Mouse (Mus musculus): ENCODE data around the gene Atf6b.

The Atf6b gene

GRCm38 (mm10) chr17:34648141-34648890 is 1.4 kb downstream of the Atf6b start:
- DNase-seq (ENCODE audit: low read depth, low spot score): no peak

GRCm38 (mm10) chr17:34649106-34649864 is 2.3 kb downstream of the Atf6b start:
- DNase-seq (ENCODE audit: low read depth, low spot score): no peak

- DNase-seq (ENCODE audit: low read depth, low spot score): no peak
Measured at GRCm38 (mm10) chr17:34650781-34651180, 3.8 kb downstream of the Atf6b start.

GRCm38 (mm10) chr17:34651507-34652221 is 4.7 kb downstream of the Atf6b start:
- peak; percentile 23 for DNase-seq (ENCODE audit: low read depth, low spot score)

- no peak for DNase-seq (ENCODE audit: low read depth, low spot score)
Measured at GRCm38 (mm10) chr17:34652546-34652945, 5.6 kb downstream of the Atf6b start.

- DNase-seq (ENCODE audit: low read depth, low spot score): no peak
Measured at GRCm38 (mm10) chr17:34652985-34653384, 6.0 kb downstream of the Atf6b start.

GRCm38 (mm10) chr17:34653746-34654285 is 6.9 kb downstream of the Atf6b start:
- DNase-seq (ENCODE audit: low read depth, low spot score): peak; percentile 75

- DNase-seq (ENCODE audit: low read depth, low spot score): no peak
Measured at GRCm38 (mm10) chr17:34654392-34654791, 7.4 kb downstream of the Atf6b start.

GRCm38 (mm10) chr17:34655160-34655559 is 8.2 kb downstream of the Atf6b start:
- no peak for DNase-seq (ENCODE audit: low read depth, low spot score)

GRCm38 (mm10) chr17:34655581-34655991 is 8.6 kb downstream of the Atf6b start:
- peak; percentile 21 for DNase-seq (ENCODE audit: low read depth, low spot score)

- DNase-seq (ENCODE audit: low read depth, low spot score): no peak
Measured at GRCm38 (mm10) chr17:34656666-34657065, 9.7 kb downstream of the Atf6b start.

GRCm38 (mm10) chr17:34657271-34657670 is 10.3 kb downstream of the Atf6b start:
- no peak for DNase-seq (ENCODE audit: low read depth, low spot score)

- no peak for DNase-seq (ENCODE audit: low read depth, low spot score)
Measured at GRCm38 (mm10) chr17:34658145-34658544, 11.2 kb downstream of the Atf6b start.

- no peak for DNase-seq (ENCODE audit: low read depth, low spot score)
Measured at GRCm38 (mm10) chr17:34658591-34658990, 11.6 kb downstream of the Atf6b start.

GRCm38 (mm10) chr17:34659181-34659896 is 12.4 kb downstream of the Atf6b start:
- no peak for DNase-seq (ENCODE audit: low read depth, low spot score)

- no peak for DNase-seq (ENCODE audit: low read depth, low spot score)
Measured at GRCm38 (mm10) chr17:34659897-34660214, 12.9 kb downstream of the Atf6b start.

GRCm38 (mm10) chr17:34660259-34660820 is 13.4 kb downstream of the Atf6b start:
- DNase-seq (ENCODE audit: low read depth, low spot score): no peak

- peak; percentile 54 for DNase-seq (ENCODE audit: low read depth, low spot score)
Measured at GRCm38 (mm10) chr17:34661121-34661591, 14.2 kb downstream of the Atf6b start.

GRCm38 (mm10) chr17:34662468-34662867 is 15.5 kb downstream of the Atf6b start:
- DNase-seq (ENCODE audit: low read depth, low spot score): no peak

- DNase-seq (ENCODE audit: low read depth, low spot score): no peak
Measured at GRCm38 (mm10) chr17:34662978-34663377, 16.0 kb downstream of the Atf6b start.

GRCm38 (mm10) chr17:34663558-34663957 is 16.6 kb downstream of the Atf6b start:
- DNase-seq (ENCODE audit: low read depth, low spot score): no peak

All from R1 (cell line).